Mouse (Mus musculus) frontal cortex, postnatal 25 days (tissue): ENCODE measurements at regions not wholly inside any gene's neighbourhood (a gene's known extent, or its start where the extent isn't known, plus 50 kb on each side); places are given as distances from the start of the nearest gene placed in this dataset.

Experiments used
- DNase-seq, 2 experiments: peaks; one replicate each; pipeline ENCODE4 v3.0.0; 2022; ENCODE audit warnings: low spot score in 2 of 2

- no peak for DNase-seq
Observed at GRCm38 (mm10) chr15:69389575-69389974, 2888.9 kb upstream of the Lrrc6 start.

GRCm38 (mm10) chr15:69387466-69387865 lies 2886.8 kb upstream of the Lrrc6 start:
- DNase-seq: no peak

GRCm38 (mm10) chr15:69365440-69365839 lies 2864.7 kb upstream of the Lrrc6 start:
- DNase-seq: no peak

GRCm38 (mm10) chr15:69350053-69350739 lies 2849.5 kb upstream of the Lrrc6 start:
- no peak for DNase-seq

- DNase-seq: no peak
Observed at GRCm38 (mm10) chr15:69346065-69346464, 2845.4 kb upstream of the Lrrc6 start.

GRCm38 (mm10) chr15:69342759-69343158 lies 2842.0 kb upstream of the Lrrc6 start:
- DNase-seq: no peak

GRCm38 (mm10) chr15:69336491-69336890 lies 2835.8 kb upstream of the Lrrc6 start:
- no peak for DNase-seq

GRCm38 (mm10) chr15:69326537-69326936 lies 2825.8 kb upstream of the Lrrc6 start:
- no peak for DNase-seq

GRCm38 (mm10) chr15:69303100-69303499 lies 2802.4 kb upstream of the Lrrc6 start:
- no peak for DNase-seq

GRCm38 (mm10) chr15:69291273-69291672 lies 2790.6 kb upstream of the Lrrc6 start:
- no peak for DNase-seq

- DNase-seq: no peak
Observed at GRCm38 (mm10) chr15:69275546-69276255, 2775.0 kb upstream of the Lrrc6 start.

GRCm38 (mm10) chr15:69274225-69274766 lies 2773.6 kb upstream of the Lrrc6 start:
- no peak for DNase-seq

- DNase-seq: no peak
Observed at GRCm38 (mm10) chr15:69273518-69273917, 2772.8 kb upstream of the Lrrc6 start.

GRCm38 (mm10) chr15:69261940-69262339 lies 2761.2 kb upstream of the Lrrc6 start:
- DNase-seq: no peak

- DNase-seq: no peak
Observed at GRCm38 (mm10) chr15:69257161-69257778, 2756.6 kb upstream of the Lrrc6 start.

- DNase-seq: no peak
Observed at GRCm38 (mm10) chr15:69253698-69254097, 2753.0 kb upstream of the Lrrc6 start.

GRCm38 (mm10) chr15:69252095-69252494 lies 2751.4 kb upstream of the Lrrc6 start:
- no peak for DNase-seq

- no peak for DNase-seq
Observed at GRCm38 (mm10) chr15:69246190-69246966, 2745.7 kb upstream of the Lrrc6 start.

- DNase-seq: no peak
Observed at GRCm38 (mm10) chr15:69235271-69235670, 2734.6 kb upstream of the Lrrc6 start.

GRCm38 (mm10) chr15:69224619-69225587 lies 2724.2 kb upstream of the Lrrc6 start:
- no peak for DNase-seq

- no peak for DNase-seq
Observed at GRCm38 (mm10) chr15:69223411-69223810, 2722.7 kb upstream of the Lrrc6 start.
